Mouse (Mus musculus) forebrain, embryonic 15.5 days (tissue): ENCODE data around the gene Rtf2. TPM values are rescaled to one million over a fixed set of nuclear protein-coding genes. Genes with fewer than 3 reads are reported as not detected.

ENCODE experiments used
- ATAC-seq: fragments of 200-750 bp; cut with Nextera tagmentation; replicated peaks from 2 replicates; pipeline ENCODE4 v1.8.0; 2017; ENCODE audit warnings: mild to moderate bottlenecking, moderate TSS enrichment, moderate library complexity
- H3K27ac ChIP-seq: fragments of 300-500 bp; sonication (generic); replicated peaks from 2 replicates; pipeline ENCODE4 v1.5.1; 2015; ENCODE audit warnings: mild to moderate bottlenecking, inconsistent platforms
- H3K27me3 ChIP-seq: fragments of 300-500 bp; sonication (generic); 2 replicates; pipeline ENCODE4 v1.6.1; 2015; ENCODE audit warnings: inconsistent platforms
- H3K36me3 ChIP-seq: fragments of 300-500 bp; sonication (generic); 2 replicates; pipeline ENCODE4 v1.6.1; 2015; ENCODE audit warnings: mild to moderate bottlenecking, inconsistent platforms
- H3K4me1 ChIP-seq: fragments of 300-500 bp; sonication (generic); 2 replicates; pipeline ENCODE4 v1.6.1; 2015; ENCODE audit warnings: inconsistent platforms
- H3K4me2 ChIP-seq: fragments of 300-500 bp; sonication (generic); replicated peaks from 2 replicates; pipeline ENCODE4 v1.6.1; 2015; ENCODE audit warnings: mild to moderate bottlenecking, inconsistent platforms
- H3K4me3 ChIP-seq: fragments of 300-500 bp; sonication (generic); 2 replicates; pipeline ENCODE4 v1.5.1; 2015; ENCODE audit warnings: mild to moderate bottlenecking, inconsistent platforms
- H3K9ac ChIP-seq: fragments of 300-500 bp; sonication (generic); replicated peaks from 2 replicates; pipeline ENCODE4 v1.6.1; 2015; ENCODE audit warnings: mild to moderate bottlenecking, inconsistent platforms
- H3K9me3 ChIP-seq: fragments of 300-500 bp; sonication (generic); 2 replicates; pipeline ENCODE4 v1.6.1; 2016; ENCODE audit warnings: inconsistent platforms
- WGBS: fragments of 180-500 bp; shearing (Covaris S2); methylation state at CpG from one replicate; pipeline ENCODE4 v1.1.7; 2015; ENCODE audit warnings: mixed read lengths; 5-methylcytosine and 5-hydroxymethylcytosine counted together
- polyA plus RNA-seq: library from polyadenylated mRNA; unstranded; fragments of >200 nt; fragmentation: Nextera tagmentation; extraction: Ambion mirVana; gene quantifications from 2 replicates; pipeline ENCODE4 v1.2.1, GENCODE M21; 2015

Rtf2 gene
- polyA plus RNA-seq, 1 experiment from 2014 or later: 103 TPM

DNA sequence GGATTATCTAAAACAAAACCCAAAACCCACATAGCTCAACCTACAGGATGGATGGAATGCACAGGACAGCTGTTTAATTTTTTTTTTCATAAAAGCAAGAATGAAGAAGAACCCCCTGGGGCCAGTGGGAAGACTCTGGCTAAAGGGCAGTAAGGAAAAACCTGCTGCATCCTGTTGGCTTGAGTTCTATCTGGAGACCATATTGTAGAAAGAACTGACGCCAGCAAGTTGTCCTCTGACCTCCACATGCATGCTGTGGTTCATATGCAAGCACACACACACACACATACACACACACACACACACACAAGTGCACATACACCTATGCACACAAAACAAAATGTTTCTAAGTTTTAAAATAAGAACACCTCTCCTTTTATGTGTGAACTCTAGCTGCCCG is 29.7 kb upstream of the Rtf2 start:
- Histone ChIP-seq H3K4me1 (no peaks in the 10 kb centered on the region), H3K4me3 (no peak overlapping the region), H3K36me3 (no peaks in the 10 kb centered on the region), H3K27ac (no peak overlapping the region), H3K9ac (no peak overlapping the region), H3K4me2 (no peak overlapping the region), H3K9me3 (no peaks in the 10 kb centered on the region), H3K27me3 (no peaks in the 10 kb centered on the region)
- ATAC-seq: no peak
- WGBS: 88% methylated on average over 2 of the region's 2 CpGs

- Histone ChIP-seq H3K27me3 (no peaks in the 10 kb centered on the region), H3K4me2 (no peak overlapping the region), H3K9ac (no peak overlapping the region), H3K36me3 (no peaks in the 10 kb centered on the region), H3K27ac (no peak overlapping the region), H3K4me1 (no peaks in the 10 kb centered on the region), H3K4me3 (no peak overlapping the region), H3K9me3 (no peaks in the 10 kb centered on the region)
- WGBS: 87% methylated on average over 11 of the region's 11 CpGs
- no peak for ATAC-seq
Measured at GRCm38 (mm10) chr2:172411091-172411490, 29.3 kb upstream of the Rtf2 start.

GRCm38 (mm10) chr2:172412454-172412853 is 27.9 kb upstream of the Rtf2 start:
- H3K4me3 ChIP-seq: no peak overlapping the region
- no peak overlapping the region for H3K9ac ChIP-seq
- no peaks in the 10 kb centered on the region for H3K4me1 ChIP-seq
- no peaks in the 10 kb centered on the region for H3K36me3 ChIP-seq
- WGBS: 12% methylated on average over 9 of the region's 9 CpGs
- H3K27me3 ChIP-seq: no peaks in the 10 kb centered on the region
- ATAC-seq: no peak
- no peak overlapping the region for H3K27ac ChIP-seq
- H3K9me3 ChIP-seq: no peaks in the 10 kb centered on the region
- no peak overlapping the region for H3K4me2 ChIP-seq

DNA sequence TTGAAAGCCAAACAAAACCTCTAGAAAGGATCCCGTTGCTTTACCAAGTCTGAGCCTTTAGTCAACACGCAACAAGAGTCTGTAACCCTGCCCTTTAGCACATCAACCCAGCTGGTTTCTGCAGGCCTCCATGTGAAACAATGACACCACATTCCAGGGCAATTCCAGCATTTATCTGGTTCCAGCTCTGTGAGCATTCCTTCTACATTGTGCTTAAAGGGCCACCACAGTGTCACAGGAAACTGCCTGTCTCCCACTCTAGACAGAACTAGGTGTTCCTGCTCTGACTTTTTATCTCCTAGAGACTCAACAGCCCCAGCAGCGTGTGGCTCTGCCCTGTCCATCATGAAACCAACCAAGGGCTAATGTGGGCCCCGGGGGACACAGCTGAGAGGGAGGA is 27.1 kb upstream of the Rtf2 start:
- ATAC-seq: no peak
- H3K9me3 ChIP-seq: no peaks in the 10 kb centered on the region
- WGBS: 35% methylated on average over 4 of the region's 4 CpGs
- H3K27ac ChIP-seq: no peak overlapping the region
- H3K4me2 ChIP-seq: no peak overlapping the region
- no peaks in the 10 kb centered on the region for H3K27me3 ChIP-seq
- H3K4me1 ChIP-seq: no peaks in the 10 kb centered on the region
- no peaks in the 10 kb centered on the region for H3K36me3 ChIP-seq
- no peak overlapping the region for H3K4me3 ChIP-seq
- no peak overlapping the region for H3K9ac ChIP-seq

GRCm38 (mm10) chr2:172413894-172414293 is 26.5 kb upstream of the Rtf2 start:
- no peaks in the 10 kb centered on the region for H3K36me3 ChIP-seq
- WGBS: 59% methylated on average over 5 of the region's 5 CpGs
- no peaks in the 10 kb centered on the region for H3K4me1 ChIP-seq
- no peak for ATAC-seq
- no peak overlapping the region for H3K4me2 ChIP-seq
- H3K9ac ChIP-seq: no peak overlapping the region
- no peak overlapping the region for H3K27ac ChIP-seq
- H3K9me3 ChIP-seq: no peaks in the 10 kb centered on the region
- no peaks in the 10 kb centered on the region for H3K27me3 ChIP-seq
- no peak overlapping the region for H3K4me3 ChIP-seq

GRCm38 (mm10) chr2:172416218-172416617 is 24.1 kb upstream of the Rtf2 start:
- H3K4me2 ChIP-seq: no peak overlapping the region
- no peak overlapping the region for H3K27ac ChIP-seq
- no peak overlapping the region for H3K4me3 ChIP-seq
- no peaks in the 10 kb centered on the region for H3K36me3 ChIP-seq
- no peaks in the 10 kb centered on the region for H3K9me3 ChIP-seq
- H3K9ac ChIP-seq: no peak overlapping the region
- no peaks in the 10 kb centered on the region for H3K4me1 ChIP-seq
- WGBS: 59% methylated on average over 12 of the region's 12 CpGs
- no peak for ATAC-seq
- no peaks in the 10 kb centered on the region for H3K27me3 ChIP-seq

GRCm38 (mm10) chr2:172416876-172417275 is 23.5 kb upstream of the Rtf2 start:
- no peak for ATAC-seq
- no peaks in the 10 kb centered on the region for H3K9me3 ChIP-seq
- H3K4me2 ChIP-seq: no peak overlapping the region
- no peak overlapping the region for H3K4me3 ChIP-seq
- H3K4me1 ChIP-seq: no peaks in the 10 kb centered on the region
- no peaks in the 10 kb centered on the region for H3K27me3 ChIP-seq
- H3K27ac ChIP-seq: no peak overlapping the region
- H3K36me3 ChIP-seq: no peaks in the 10 kb centered on the region
- WGBS: 88% methylated on average over 5 of the region's 5 CpGs
- H3K9ac ChIP-seq: no peak overlapping the region

GRCm38 (mm10) chr2:172418208-172418607 is 22.1 kb upstream of the Rtf2 start:
- Histone ChIP-seq H3K4me1 (no peaks in the 10 kb centered on the region), H3K9ac (no peak overlapping the region), H3K4me3 (no peak overlapping the region), H3K4me2 (no peak overlapping the region), H3K27me3 (no peaks in the 10 kb centered on the region), H3K36me3 (no peaks in the 10 kb centered on the region), H3K9me3 (no peaks in the 10 kb centered on the region), H3K27ac (no peak overlapping the region)
- WGBS: 90% methylated on average over 5 of the region's 5 CpGs
- ATAC-seq: no peak

DNA sequence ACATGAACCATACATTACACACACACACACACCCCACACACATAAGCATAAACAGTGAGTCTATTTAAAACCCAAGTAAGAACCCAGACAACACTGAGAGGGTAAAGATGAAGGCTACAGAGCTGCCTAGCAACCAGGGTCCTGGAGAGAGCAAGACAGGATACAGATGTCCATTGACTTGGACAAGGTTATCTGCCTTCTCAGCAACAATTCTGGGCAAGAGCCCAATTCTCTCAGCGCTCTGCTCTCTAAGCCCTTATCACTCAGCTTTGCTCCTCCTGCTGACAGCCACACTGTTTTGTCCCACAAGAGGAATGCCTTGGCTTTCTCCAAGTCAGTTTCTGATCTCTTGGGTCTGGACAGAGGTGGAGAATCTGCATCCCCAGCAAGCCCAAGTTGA is 9.7 kb upstream of the Rtf2 start:
- no peaks in the 10 kb centered on the region for H3K4me1 ChIP-seq
- H3K4me3 ChIP-seq: no peak overlapping the region
- H3K27me3 ChIP-seq: no peaks in the 10 kb centered on the region
- 83% methylated on average over 1 of the region's 1 CpGs for WGBS
- H3K9me3 ChIP-seq: no peaks in the 10 kb centered on the region
- H3K9ac ChIP-seq: no peak overlapping the region
- no peak for ATAC-seq
- H3K4me2 ChIP-seq: no peak overlapping the region
- no peaks in the 10 kb centered on the region for H3K36me3 ChIP-seq
- no peak overlapping the region for H3K27ac ChIP-seq

- H3K27me3 ChIP-seq: no peaks in the 10 kb centered on the region
- H3K9me3 ChIP-seq: no peaks in the 10 kb centered on the region
- H3K9ac ChIP-seq: no peak overlapping the region
- H3K4me2 ChIP-seq: no peak overlapping the region
- WGBS: 55% methylated on average over 5 of the region's 5 CpGs
- no peaks in the 10 kb centered on the region for H3K4me1 ChIP-seq
- no peak overlapping the region for H3K4me3 ChIP-seq
- no peak overlapping the region for H3K27ac ChIP-seq
- H3K36me3 ChIP-seq: no peaks in the 10 kb centered on the region
- ATAC-seq: no peak
Measured at GRCm38 (mm10) chr2:172433746-172434145, 6.6 kb upstream of the Rtf2 start.

GRCm38 (mm10) chr2:172437371-172437952 is 2.9 kb upstream of the Rtf2 start:
- H3K4me1 ChIP-seq: peaks cover 20% of the 10 kb centered on the region
- WGBS: 72% methylated on average over 16 of the region's 16 CpGs
- no peak overlapping the region for H3K4me2 ChIP-seq
- ATAC-seq: no peak
- H3K9ac ChIP-seq: no peak overlapping the region
- no peak overlapping the region for H3K27ac ChIP-seq
- H3K27me3 ChIP-seq: no peaks in the 10 kb centered on the region
- no peaks in the 10 kb centered on the region for H3K9me3 ChIP-seq
- H3K4me3 ChIP-seq: no peak overlapping the region
- H3K36me3 ChIP-seq: no peaks in the 10 kb centered on the region

- no peaks in the 10 kb centered on the region for H3K27me3 ChIP-seq
- under 1% methylated on average over 21 of the region's 21 CpGs for WGBS
- peaks cover 1% of the 10 kb centered on the region for H3K36me3 ChIP-seq
- H3K4me3 ChIP-seq: peak overlapping the region; percentile 60
- ATAC-seq: peak; percentile 62
- peak overlapping the region; percentile 61 for H3K4me2 ChIP-seq
- H3K9ac ChIP-seq: peak overlapping the region; percentile 57
- peak overlapping the region; percentile 47 for H3K27ac ChIP-seq
- H3K9me3 ChIP-seq: no peaks in the 10 kb centered on the region
- peaks cover 20% of the 10 kb centered on the region for H3K4me1 ChIP-seq
Measured at GRCm38 (mm10) chr2:172440640-172441005, 267 bp downstream of the Rtf2 start.

GRCm38 (mm10) chr2:172441176-172441575 is 820 bp downstream of the Rtf2 start:
- H3K9ac ChIP-seq: peak overlapping the region; percentile 57
- WGBS: 32% methylated on average over 6 of the region's 6 CpGs
- no peaks in the 10 kb centered on the region for H3K9me3 ChIP-seq
- H3K27me3 ChIP-seq: no peaks in the 10 kb centered on the region
- ATAC-seq: no peak
- H3K4me1 ChIP-seq: peaks cover 20% of the 10 kb centered on the region
- H3K4me3 ChIP-seq: peak overlapping the region; percentile 60
- H3K4me2 ChIP-seq: peak overlapping the region; percentile 61
- H3K36me3 ChIP-seq: peaks cover 7% of the 10 kb centered on the region
- no peak overlapping the region for H3K27ac ChIP-seq
